In the genomic region with DNA sequence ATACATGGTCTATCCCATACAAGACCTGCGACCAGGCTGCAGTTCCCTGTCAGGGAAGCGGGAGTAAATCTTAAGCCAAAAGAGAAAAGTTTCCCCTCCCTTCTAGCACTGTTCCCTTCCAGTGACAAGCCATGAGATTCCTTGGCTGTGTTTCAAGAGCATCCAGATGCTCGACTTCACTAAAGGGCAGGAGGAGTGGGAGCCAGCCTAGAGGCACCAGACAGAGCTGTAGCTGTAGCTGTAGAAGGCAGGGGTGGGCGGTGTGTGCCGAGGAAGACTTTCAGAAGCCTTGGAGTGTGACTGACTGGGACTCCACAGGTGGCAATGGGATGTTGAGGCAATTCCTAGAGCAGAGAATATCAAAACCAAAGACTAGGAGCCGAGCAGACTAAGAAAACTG, we compare ENCODE assay signal across 13 mouse cellular contexts. TPM values are rescaled to one million over a fixed set of nuclear protein-coding genes. Genes with fewer than 3 reads are reported as not detected.
A peak's percentile ranks its signal among the peaks of the same experiment; 100 is the strongest.
DNase-seq lines count a peak whose midpoint lies in the region; ATAC-seq and TF ChIP-seq lines count a peak whose summit lies in the region.
"Had no signal": no experiment of that assay in that cellular context is flagged by ENCODE, and none has a peak within 500 bp of the region (broad histone marks: within the 10 kb centered on the region; RNA-seq: fewer than 3 reads in every experiment).

No protein-coding gene starts in this region.

- no peak overlapping the region for H3K4me3 ChIP-seq in kidney, embryonic 15.5 days (replicated peaks)
- no peak overlapping the region for H3K4me3 ChIP-seq in midbrain, postnatal 0 days (ENCODE audit: low read depth, low read length)
- no peak overlapping the region for H3K4me3 ChIP-seq in midbrain, embryonic 16.5 days (ENCODE audit: low read depth, low read length)
- H3K4me3 ChIP-seq: embryonic facial prominence, embryonic 12.5 days had no signal

- H3K4me2 ChIP-seq in kidney, embryonic 15.5 days: no peak overlapping the region
- H3K4me2 ChIP-seq in midbrain, postnatal 0 days (ENCODE audit: low read depth, low read length, poor library complexity, severe bottlenecking): no peak overlapping the region
- no peak overlapping the region for H3K4me2 ChIP-seq in midbrain, embryonic 16.5 days (ENCODE audit: low read length)
- H3K4me2 ChIP-seq: embryonic facial prominence, embryonic 12.5 days had no signal

- no peak for ATAC-seq in kidney, embryonic 15.5 days (replicated peaks; ENCODE audit: low FRiP score)
- no peak for ATAC-seq in midbrain, postnatal 0 days (ENCODE audit: low FRiP score)
- ATAC-seq in midbrain, embryonic 16.5 days: no peak
- ATAC-seq: intestine, embryonic 16.5 days had no signal

- WGBS in kidney, embryonic 15.5 days: 62% methylated on average over 6 of the region's 6 CpGs
- WGBS in midbrain, postnatal 0 days: 71% methylated on average over 6 of the region's 6 CpGs
- WGBS in midbrain, embryonic 16.5 days: 78% methylated on average over 6 of the region's 6 CpGs

- no peak overlapping the region for H3K27ac ChIP-seq in kidney, embryonic 15.5 days
- H3K27ac ChIP-seq in midbrain, postnatal 0 days (ENCODE audit: low read depth, low read length): no peak overlapping the region
- no peak overlapping the region for H3K27ac ChIP-seq in midbrain, embryonic 16.5 days (ENCODE audit: low read length)
- H3K27ac ChIP-seq: embryonic facial prominence, embryonic 12.5 days had no signal

- H3K9ac ChIP-seq in kidney, embryonic 15.5 days: no peak overlapping the region
- no peak overlapping the region for H3K9ac ChIP-seq in midbrain, postnatal 0 days (replicated peaks; ENCODE audit: low read length, poor library complexity, severe bottlenecking)
- H3K9ac ChIP-seq in midbrain, embryonic 16.5 days (ENCODE audit: low read depth, low read length): no peak overlapping the region
- H3K9ac ChIP-seq: embryonic facial prominence, embryonic 12.5 days had no signal

- no peak for TF ChIP-seq CTCF in midbrain, postnatal 0 days (IDR thresholded peaks at IDR 0.05)

- H3K36me3 ChIP-seq in kidney, embryonic 15.5 days: no peaks in the 10 kb centered on the region
- no peaks in the 10 kb centered on the region for H3K36me3 ChIP-seq in midbrain, postnatal 0 days (ENCODE audit: insufficient read depth, low read length)
- no peaks in the 10 kb centered on the region for H3K36me3 ChIP-seq in midbrain, embryonic 16.5 days (ENCODE audit: control insufficient read depth, insufficient read depth, low read length)
- H3K36me3 ChIP-seq: embryonic facial prominence, embryonic 12.5 days had no signal

- H3K9me3 ChIP-seq in kidney, embryonic 15.5 days (replicated peaks): no peaks in the 10 kb centered on the region
- no peaks in the 10 kb centered on the region for H3K9me3 ChIP-seq in midbrain, postnatal 0 days (ENCODE audit: low read length)
- H3K9me3 ChIP-seq in midbrain, embryonic 16.5 days (replicated peaks; ENCODE audit: control insufficient read depth, low read length, poor library complexity, severe bottlenecking): no peaks in the 10 kb centered on the region
- H3K9me3 ChIP-seq: embryonic facial prominence, embryonic 12.5 days had no signal

- H3K27me3 ChIP-seq in kidney, embryonic 15.5 days: no peaks in the 10 kb centered on the region
- no peaks in the 10 kb centered on the region for H3K27me3 ChIP-seq in midbrain, postnatal 0 days (ENCODE audit: insufficient read depth, low read length)
- no peaks in the 10 kb centered on the region for H3K27me3 ChIP-seq in midbrain, embryonic 16.5 days (ENCODE audit: control insufficient read depth, insufficient read depth, low read depth, low read length)
- H3K27me3 ChIP-seq: embryonic facial prominence, embryonic 12.5 days had no signal

- H3K4me1 ChIP-seq in kidney, embryonic 15.5 days: no peaks in the 10 kb centered on the region
- no peaks in the 10 kb centered on the region for H3K4me1 ChIP-seq in midbrain, postnatal 0 days (ENCODE audit: insufficient read depth, low read length)
- H3K4me1 ChIP-seq in midbrain, embryonic 16.5 days (ENCODE audit: control insufficient read depth, insufficient read depth, low read length): no peaks in the 10 kb centered on the region
- H3K4me1 ChIP-seq: embryonic facial prominence, embryonic 12.5 days had no signal

- DNase-seq in kidney, postnatal 10 days: peak; percentile 18
- peak; percentile 67 for DNase-seq in midbrain, postnatal 0 days (ENCODE audit: low spot score)
- DNase-seq in layer of hippocampus, adult 8-10 months (ENCODE audit: low spot score in 2 of 2): peak; percentile 23 to 28
- peak; percentile 21 for DNase-seq in right cerebral cortex, postnatal 14 days
- no peak for DNase-seq in thymus, postnatal 25 days
- DNase-seq in adrenal gland, postnatal 25 days: no peak
- DNase-seq: cerebellum, postnatal 25 days had no signal

RNA-seq across cellular contexts. Expression of gene Shisa6, which starts 43.3 kb away (rescaled TPM):
- 0.09 and 0.27 TPM in 2 replicates for polyA plus RNA-seq in kidney, embryonic 15.5 days (2015; fragmentation: Nextera tagmentation; extraction: Ambion mirVana)
- 8.0 and 8.6 TPM in 2 replicates for total RNA-seq in midbrain, postnatal 0 days (2014; rRNA removed)
- 2.1 and 2.5 TPM in 2 replicates for polyA plus RNA-seq in midbrain, postnatal 0 days (2015; fragmentation: Nextera tagmentation; extraction: Ambion mirVana)
- 3.4 and 3.9 TPM in 2 replicates for polyA plus RNA-seq in midbrain, embryonic 16.5 days (2015; fragmentation: Nextera tagmentation; extraction: Ambion mirVana)
- 100 to 1,000 TPM; 116 to 155 (median 140) TPM for total RNA-seq in layer of hippocampus, adult 8-10 months (2022)
- total RNA-seq in adrenal gland, postnatal 25 days (2021): 0.14 and 0.58 TPM in 2 replicates
- total RNA-seq: liver, adult 2 months; megakaryocyte-erythroid progenitor cell, adult 5-6 weeks had no signal
- polyA plus RNA-seq: liver, adult 2 months had no signal

Comparison
In these comparisons a context has a peak if more than half of its experiments do, and no peak if none do; other contexts are left out.
1. DNase-seq: peak in kidney, postnatal 10 days (single experiment), midbrain, postnatal 0 days (single experiment), layer of hippocampus, adult 8-10 months (2 of 2) and right cerebral cortex, postnatal 14 days (single experiment); none in thymus, postnatal 25 days (single experiment) and adrenal gland, postnatal 25 days (single experiment).
2. RNA of gene Shisa6, which starts 43.3 kb away (total RNA-seq): 116 to 155 TPM in layer of hippocampus, adult 8-10 months; 8.0 to 8.6 TPM in midbrain, postnatal 0 days and 0.14 to 0.58 TPM in adrenal gland, postnatal 25 days; every median in the first group is over 10 times any median in the second.